Comparison of ENCODE assay signal across 8 mouse cellular contexts in genomic region chr8:75315886-75316285, GRCm38 (mm10).
DNase-seq lines count a peak whose midpoint lies in the region; ATAC-seq lines count a peak whose summit lies in the region.
"Had no signal": no experiment of that assay in that cellular context is flagged by ENCODE, and none has a peak within 500 bp of the region (broad histone marks: within the 10 kb centered on the region; RNA-seq: fewer than 3 reads in every experiment).

No protein-coding gene starts in this region.

- no peak overlapping the region for H3K4me3 ChIP-seq in forebrain, embryonic 11.5 days (ENCODE audit: low read depth, low read length)
- H3K4me3 ChIP-seq in limb, embryonic 10.5 days = no peak overlapping the region
- H3K4me3 ChIP-seq: limb, embryonic 12.5 days had no signal

- no peaks in the 10 kb centered on the region for H3K9me3 ChIP-seq in forebrain, embryonic 11.5 days (ENCODE audit: control insufficient read depth, low read length)
- H3K9me3 ChIP-seq in limb, embryonic 10.5 days (replicated peaks) = no peaks in the 10 kb centered on the region
- H3K9me3 ChIP-seq: limb, embryonic 12.5 days had no signal

- no peak overlapping the region for H3K4me2 ChIP-seq in forebrain, embryonic 11.5 days (ENCODE audit: low read depth, low read length, severe bottlenecking)
- H3K4me2 ChIP-seq: limb, embryonic 12.5 days had no signal

- 10% methylated on average over 3 of the region's 3 CpGs for WGBS in forebrain, embryonic 11.5 days
- WGBS in limb, embryonic 10.5 days = 13% methylated on average over 3 of the region's 3 CpGs

- peak; percentile 58 for DNase-seq in 416B (ENCODE audit: low read depth)
- peak; percentile 6 for DNase-seq in CD4-positive helper T cell, adult 2 months (ENCODE audit: low read depth, low spot score)
- DNase-seq in c-Kit-negative CD71-positive TER-119-positive erythroid progenitor cells, embryonic 14.5 days (ENCODE audit: low read depth, low spot score) = peak; percentile 4
- peak; percentile 61 for DNase-seq in forebrain, embryonic 11.5 days (ENCODE audit: low spot score)
- peak; percentile 4 to 45 for DNase-seq in kidney, adult 8-10 months
- peak; percentile 57 for DNase-seq in limb, embryonic 10.5 days (ENCODE audit: low spot score)
- peak; percentile 78 for DNase-seq in retina, embryonic 14.5 days (ENCODE audit: low spot score)

- peak; percentile 73; the same call in 1 of the 2 replicates for ATAC-seq in forebrain, embryonic 11.5 days (replicated peaks; ENCODE audit: low FRiP score)

- no peak overlapping the region for H3K27ac ChIP-seq in forebrain, embryonic 11.5 days (ENCODE audit: low read depth, low read length)
- H3K27ac ChIP-seq in limb, embryonic 10.5 days = no peak overlapping the region
- H3K27ac ChIP-seq: limb, embryonic 12.5 days had no signal

- H3K9ac ChIP-seq in forebrain, embryonic 11.5 days (ENCODE audit: low read length) = no peak overlapping the region
- H3K9ac ChIP-seq: limb, embryonic 12.5 days had no signal

- H3K27me3 ChIP-seq in forebrain, embryonic 11.5 days (ENCODE audit: control insufficient read depth, insufficient read depth, low read length) = no peaks in the 10 kb centered on the region
- H3K27me3 ChIP-seq in limb, embryonic 10.5 days (ENCODE audit: low read depth, poor library complexity, severe bottlenecking) = no peaks in the 10 kb centered on the region
- H3K27me3 ChIP-seq: limb, embryonic 12.5 days had no signal

- H3K4me1 ChIP-seq in forebrain, embryonic 11.5 days (replicated peaks; ENCODE audit: control insufficient read depth, insufficient read depth, low read length) = no peaks in the 10 kb centered on the region
- H3K4me1 ChIP-seq in limb, embryonic 10.5 days = no peaks in the 10 kb centered on the region
- H3K4me1 ChIP-seq: limb, embryonic 12.5 days had no signal

- no peaks in the 10 kb centered on the region for H3K36me3 ChIP-seq in forebrain, embryonic 11.5 days (ENCODE audit: control insufficient read depth, insufficient read depth, low read length)
- no peaks in the 10 kb centered on the region for H3K36me3 ChIP-seq in limb, embryonic 10.5 days
- H3K36me3 ChIP-seq: limb, embryonic 12.5 days had no signal

Comparison
In these comparisons a context has a peak if more than half of its experiments do, and no peak if none do; other contexts are left out.
1. DNase-seq: peak in every context shown above with its lines; median percentile 78 in retina, embryonic 14.5 days; 61 in forebrain, embryonic 11.5 days; 58 in 416B; 57 in limb, embryonic 10.5 days; 24 in kidney, adult 8-10 months; 6 in CD4-positive helper T cell, adult 2 months; 4 in c-Kit-negative CD71-positive TER-119-positive erythroid progenitor cells, embryonic 14.5 days.